Mouse (Mus musculus) testis, postnatal 14 days (tissue): Measurements from ENCODE around the gene Ttc3.

ENCODE experiments used
- DNase-seq: peaks from one replicate; pipeline ENCODE4 v3.0.0; 2021; ENCODE audit warnings: low spot score

Ttc3 gene

GRCm38 (mm10) chr16:94358091-94358490 is 12.3 kb upstream of the Ttc3 start:
- no peak for DNase-seq

DNA sequence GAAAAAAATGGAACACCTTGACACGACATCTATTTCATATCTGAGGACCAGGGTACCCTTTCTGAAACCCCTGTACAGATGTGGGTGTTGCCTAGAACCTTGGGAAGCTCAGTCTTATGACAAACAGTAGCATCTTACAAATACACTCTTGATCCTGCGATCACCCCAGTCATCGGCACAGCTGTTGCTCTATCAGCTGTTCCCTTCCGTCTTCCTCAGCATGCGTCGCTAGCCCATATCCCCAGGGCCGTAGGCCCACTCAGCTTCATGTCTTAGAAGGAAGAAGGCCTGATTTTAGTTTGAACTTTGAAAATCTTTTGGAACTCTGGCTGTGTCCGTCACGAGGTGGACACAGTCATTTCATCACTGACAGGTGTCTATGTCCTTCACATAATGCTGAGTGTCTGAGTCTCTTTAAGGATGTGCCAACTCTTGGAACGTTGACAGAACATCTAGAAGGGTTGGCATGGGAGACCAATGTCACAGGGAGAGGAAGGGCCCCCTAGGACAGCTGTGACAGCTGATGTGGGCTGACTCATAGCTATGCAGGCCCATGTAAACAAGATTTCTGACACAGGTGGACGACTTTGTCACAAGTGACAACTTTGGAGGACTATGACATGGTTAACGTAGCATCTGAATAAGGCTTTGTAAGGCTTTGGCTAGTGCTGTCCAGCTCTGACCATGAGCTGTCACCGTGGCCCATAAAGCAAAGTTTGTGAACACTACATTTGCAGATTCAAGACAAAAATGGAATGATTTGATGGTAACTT is 9.7 kb upstream of the Ttc3 start:
- no peak for DNase-seq

DNA sequence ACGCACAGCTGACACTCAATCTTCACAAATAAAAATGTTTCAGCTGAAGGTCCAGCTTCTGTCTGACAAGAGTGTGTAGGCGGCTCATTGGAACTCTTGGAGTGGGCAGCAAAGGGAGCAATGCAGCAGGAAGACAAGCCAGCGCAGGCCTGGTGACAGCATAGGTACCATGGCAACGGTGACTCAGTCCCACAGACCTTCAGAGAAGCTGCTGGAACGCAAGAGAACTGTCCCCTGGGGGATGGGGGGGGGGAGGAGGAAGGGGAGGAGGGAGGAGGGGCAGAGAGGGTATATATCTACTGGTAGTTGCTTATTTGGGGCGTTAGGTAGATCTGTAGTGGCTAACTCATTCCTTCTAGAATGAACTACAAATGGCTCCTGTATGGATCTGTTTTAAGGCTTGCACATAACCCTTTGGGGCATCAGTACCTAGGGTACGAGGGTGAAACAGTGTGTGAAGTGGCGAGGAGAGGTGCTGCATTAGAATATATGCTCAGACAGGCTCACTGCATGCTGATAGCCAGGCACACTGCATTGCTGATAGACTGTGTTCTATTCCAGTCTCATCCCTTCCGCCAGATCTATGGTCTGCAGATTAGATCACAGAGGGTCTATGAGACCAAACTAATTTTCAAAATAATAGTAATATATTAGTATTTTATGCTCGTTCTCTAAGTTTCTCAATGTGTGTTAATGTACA is 8.1 kb upstream of the Ttc3 start:
- DNase-seq = no peak

GRCm38 (mm10) chr16:94363814-94364213 is 6.6 kb upstream of the Ttc3 start:
- no peak for DNase-seq

- no peak for DNase-seq
Measured at GRCm38 (mm10) chr16:94365435-94365834, 5.0 kb upstream of the Ttc3 start.

DNA sequence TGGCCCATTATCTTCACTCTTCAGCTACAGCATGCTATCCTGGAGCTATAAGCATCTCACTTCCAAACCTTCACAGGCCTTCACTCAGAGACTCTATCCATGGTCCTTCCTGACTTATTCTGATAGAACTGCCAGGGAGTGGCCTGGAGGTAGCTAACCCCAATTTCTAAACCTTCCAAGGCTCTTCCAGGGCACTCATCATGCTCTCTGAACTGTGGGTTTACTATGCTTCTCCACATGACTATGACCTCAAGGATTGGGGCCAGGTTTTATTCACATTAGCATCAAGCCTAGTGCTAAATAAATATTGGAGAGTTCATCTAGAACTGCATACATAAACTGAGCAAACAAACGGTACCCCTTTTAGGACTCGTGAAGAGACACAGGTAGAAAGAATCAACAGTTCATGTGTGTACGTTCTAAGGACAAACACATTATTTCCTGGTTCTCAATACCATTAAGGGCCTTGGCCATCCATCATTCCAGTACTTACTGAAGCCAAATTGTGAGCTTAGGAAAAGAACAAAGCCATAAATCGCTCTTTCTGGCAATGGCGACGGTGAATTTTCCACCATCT is 734 bp upstream of the Ttc3 start:
- DNase-seq = no peak

DNA sequence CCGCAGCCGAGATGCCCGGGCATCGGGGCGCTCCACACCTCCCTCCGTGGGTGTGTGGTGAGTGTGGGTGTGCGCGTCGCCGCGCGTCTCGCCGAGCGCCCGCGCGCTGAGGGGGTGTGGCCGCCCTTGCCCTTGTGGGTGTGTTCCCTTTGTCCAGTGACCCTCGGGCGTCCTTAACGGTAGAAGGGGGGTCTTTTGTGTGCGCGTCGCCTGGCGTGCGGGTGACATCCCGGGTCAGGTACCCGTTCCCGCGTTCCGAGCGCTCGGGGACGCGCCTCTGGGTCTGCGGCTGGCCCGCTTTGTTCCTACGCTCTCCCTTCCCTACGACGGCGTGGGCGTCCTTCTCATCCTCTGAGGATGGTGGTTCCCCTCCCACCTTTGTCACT is 490 bp downstream of the Ttc3 start:
- DNase-seq = peak; percentile 81

DNA sequence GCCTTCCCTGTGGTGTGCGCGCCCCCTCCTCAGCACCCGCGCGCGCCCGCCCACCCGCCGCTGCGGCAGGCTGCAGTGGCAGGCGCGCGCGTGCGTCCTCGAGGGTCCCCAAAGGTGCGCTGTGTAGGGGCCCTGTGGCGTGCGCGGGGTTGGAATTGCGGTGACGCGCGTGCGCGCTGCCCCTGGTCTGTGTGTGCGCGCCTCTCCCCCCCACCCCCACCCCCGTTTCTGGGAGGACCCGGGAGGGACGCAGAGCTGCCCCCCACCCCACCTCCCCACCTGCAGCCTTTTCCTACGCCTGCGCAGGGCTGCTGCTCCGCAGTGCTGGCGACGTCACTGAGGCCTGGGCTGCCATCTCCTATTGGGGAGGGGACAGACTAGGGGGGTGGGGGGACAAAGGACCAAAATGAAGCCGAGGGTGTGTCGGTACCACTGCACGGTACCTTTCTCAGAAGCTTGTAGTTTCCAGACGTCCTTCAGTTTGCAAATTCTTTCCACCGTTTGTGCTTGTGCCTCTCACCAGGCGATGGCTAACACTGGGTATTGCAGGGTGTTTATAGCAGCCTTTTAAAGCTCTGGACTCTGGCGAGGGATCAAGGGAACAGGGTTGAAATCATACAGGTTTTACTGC is 998 bp downstream of the Ttc3 start, which contains the start of gene Pigp:
Pigp (minus strand) TSS at position 542 of the 631 bp plus-strand sequence.
- DNase-seq = peak; percentile 37

DNA sequence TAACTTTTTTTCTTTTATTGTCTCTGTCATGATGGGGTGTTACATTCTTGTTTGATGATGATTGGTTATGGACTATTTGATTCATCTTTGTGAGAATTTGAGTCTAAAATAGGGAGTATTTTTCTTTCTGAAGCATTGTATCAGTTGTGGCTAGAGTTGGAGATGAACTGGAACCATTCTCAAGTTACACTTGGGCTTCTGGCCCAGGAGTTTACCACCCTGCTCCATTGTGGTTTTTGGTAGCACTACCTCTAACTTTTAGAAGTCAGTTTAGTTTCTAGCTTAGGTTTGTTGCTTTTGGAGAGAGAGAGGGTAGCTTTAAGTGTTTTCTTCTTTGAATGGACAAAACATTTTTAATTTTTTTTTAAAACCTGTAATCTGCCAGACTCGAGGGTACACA is 9.0 kb downstream of the Ttc3 start:
- DNase-seq = no peak

GRCm38 (mm10) chr16:94383277-94383676 is 12.9 kb downstream of the Ttc3 start:
- DNase-seq = no peak

DNA sequence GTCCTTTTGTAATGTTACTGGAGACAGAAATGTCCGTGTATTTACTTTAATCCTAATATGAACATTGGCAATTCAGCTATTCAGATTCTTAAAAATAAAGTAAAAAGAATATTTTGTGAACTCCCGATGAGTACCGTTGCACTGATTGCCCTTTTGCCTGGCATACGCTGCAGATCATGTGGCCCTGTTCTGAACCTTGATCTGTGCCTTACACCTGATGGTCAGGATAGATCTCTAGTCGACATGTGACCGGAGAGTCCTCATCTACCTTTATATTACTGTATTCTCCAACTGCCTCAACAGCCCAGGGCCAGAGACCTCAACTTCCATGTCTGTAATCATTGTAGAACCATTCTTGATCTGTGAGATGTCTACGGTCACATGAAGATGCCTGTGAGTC is 17.3 kb downstream of the Ttc3 start:
- no peak for DNase-seq

DNA sequence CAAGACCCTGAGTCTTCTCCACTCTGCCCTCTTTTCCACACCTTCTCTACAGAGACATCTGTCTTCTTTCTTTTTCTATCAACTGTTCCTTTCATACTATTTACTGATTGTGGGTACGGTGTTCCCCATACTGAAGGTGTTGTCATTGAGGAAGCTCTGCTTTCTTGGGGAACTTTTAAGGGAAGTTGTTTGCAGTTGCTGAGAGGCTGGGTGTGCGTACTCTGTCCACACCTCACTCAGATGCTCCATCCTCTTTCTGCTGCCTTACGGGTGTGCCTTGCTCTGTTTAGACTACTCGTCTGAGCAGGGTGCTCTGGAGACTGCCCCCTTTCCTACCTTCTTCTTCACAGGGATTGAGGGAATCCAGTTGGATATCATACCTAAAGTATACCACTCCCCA is 21.9 kb downstream of the Ttc3 start:
- no peak for DNase-seq

DNA sequence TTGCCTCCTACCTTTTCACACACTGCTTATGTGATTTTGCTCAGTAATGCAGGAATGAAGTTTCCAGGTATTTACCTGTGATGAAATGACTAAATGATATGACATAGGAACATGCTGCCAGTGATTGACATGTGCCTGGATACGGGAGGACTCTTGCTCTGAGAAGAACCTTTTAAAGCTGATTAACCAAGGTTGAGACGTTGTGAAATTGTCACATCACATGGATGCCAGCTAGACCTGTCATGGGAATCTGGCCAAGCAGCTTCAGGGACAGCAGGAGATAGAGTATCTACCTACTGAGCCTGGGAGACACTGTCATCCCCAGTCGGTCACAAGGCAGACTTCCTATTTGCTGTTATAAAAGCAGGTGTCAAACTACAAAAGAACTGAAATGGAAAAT is 24.6 kb downstream of the Ttc3 start:
- DNase-seq = no peak

GRCm38 (mm10) chr16:94396641-94397040 is 26.2 kb downstream of the Ttc3 start:
- no peak for DNase-seq

- DNase-seq = no peak
Measured at GRCm38 (mm10) chr16:94399141-94399540, 28.7 kb downstream of the Ttc3 start.

DNA sequence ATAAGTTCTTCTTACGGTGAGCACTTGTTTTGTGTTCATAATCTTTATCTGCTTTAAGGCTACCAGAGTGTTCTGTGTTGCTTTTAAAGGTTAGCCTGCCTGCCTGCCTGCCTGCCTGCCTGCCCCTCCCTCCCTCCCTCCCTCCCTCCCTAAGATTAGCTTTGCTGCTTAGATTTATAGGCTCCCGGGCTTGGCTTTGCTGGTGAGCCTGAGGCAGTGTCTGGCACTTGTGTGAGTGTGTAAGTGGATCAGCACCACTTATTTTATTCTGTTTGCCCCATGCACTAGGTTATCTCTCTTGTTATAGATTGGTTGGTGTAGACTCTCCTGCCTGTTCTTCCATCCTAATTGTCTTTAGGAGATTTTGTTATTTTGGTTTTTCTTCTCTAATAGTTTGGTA is 31.2 kb downstream of the Ttc3 start:
- DNase-seq = no peak

DNA sequence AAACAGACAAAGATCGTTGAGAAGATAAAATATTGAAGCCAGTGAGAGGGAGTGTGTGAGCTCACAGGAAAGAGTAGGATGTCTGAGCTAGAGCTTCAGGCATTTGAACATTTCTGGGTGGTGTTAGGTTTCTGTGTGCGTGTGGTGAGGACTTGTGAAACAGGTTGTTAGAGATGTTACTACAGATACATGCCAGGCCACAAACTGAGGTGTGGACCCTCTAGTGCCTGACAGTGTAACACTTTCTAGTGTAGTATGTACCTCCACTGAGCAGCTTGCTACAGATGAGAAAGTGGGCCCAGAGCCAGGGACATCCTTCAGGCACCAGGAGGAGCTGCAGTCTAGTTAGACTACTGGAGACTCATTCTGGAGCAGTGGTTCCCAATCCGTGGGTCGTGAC is 31.8 kb downstream of the Ttc3 start:
- no peak for DNase-seq

GRCm38 (mm10) chr16:94411287-94411686 is 40.9 kb downstream of the Ttc3 start:
- DNase-seq = peak; percentile 19

- no peak for DNase-seq
Measured at GRCm38 (mm10) chr16:94412198-94412597, 41.8 kb downstream of the Ttc3 start.

GRCm38 (mm10) chr16:94412760-94413159 is 42.3 kb downstream of the Ttc3 start:
- no peak for DNase-seq

- no peak for DNase-seq
Measured at GRCm38 (mm10) chr16:94414151-94414550, 43.7 kb downstream of the Ttc3 start.

DNA sequence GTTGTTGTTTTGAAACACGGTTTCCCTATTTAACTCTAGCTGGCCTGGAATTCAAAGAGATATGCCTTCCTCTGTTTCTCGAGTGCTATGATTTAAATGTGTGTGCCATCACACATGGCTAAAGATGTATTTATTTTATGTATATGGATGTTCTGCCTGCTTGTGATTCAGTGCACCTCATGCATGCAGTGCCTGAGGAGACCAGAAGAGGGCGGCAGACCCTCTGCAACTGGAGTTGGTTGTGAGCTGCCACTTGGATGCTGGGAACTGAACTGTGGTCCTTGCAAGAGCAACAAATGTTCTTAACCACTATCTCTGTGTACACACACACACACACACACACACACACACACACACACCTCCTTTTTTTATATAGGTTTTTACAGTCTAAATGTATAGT is 50.1 kb downstream of the Ttc3 start:
- no peak for DNase-seq

DNA sequence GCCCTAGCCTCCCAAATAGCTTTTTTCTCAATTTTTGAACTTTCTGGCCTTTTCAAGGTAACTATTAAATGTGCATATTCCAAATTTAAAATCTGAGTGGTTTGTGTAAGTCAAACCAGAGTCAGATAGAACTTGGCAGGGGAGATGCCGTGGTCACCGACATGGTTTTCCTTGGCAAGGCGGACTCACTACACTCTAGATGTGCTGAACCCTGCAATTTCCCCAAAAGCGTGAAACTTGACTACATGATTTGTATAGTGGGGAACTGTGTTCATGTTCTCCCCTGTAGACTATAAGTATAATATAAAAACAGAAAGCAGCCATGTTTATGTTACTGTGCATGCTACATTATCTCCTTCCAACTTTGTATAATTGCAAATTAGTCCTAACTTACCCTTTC is 58.5 kb downstream of the Ttc3 start:
- no peak for DNase-seq
